Mouse (Mus musculus): ENCODE measurements around the gene Tor1b.
"Not testable (repeated sequence)": the region's sequence is repeated elsewhere in the genome, so short reads cannot be mapped to it uniquely, and the experiment has no call there.

The Tor1b gene

GRCm38 (mm10) chr2:30931922-30932321 lies 20.8 kb upstream of the Tor1b start:
- no peak for DNase-seq (ENCODE audit: low spot score in 2 of 2)

GRCm38 (mm10) chr2:30933032-30933431 lies 19.7 kb upstream of the Tor1b start:
- DNase-seq (ENCODE audit: low spot score in 2 of 2) = no peak

GRCm38 (mm10) chr2:30933917-30934450 lies 18.8 kb upstream of the Tor1b start:
- no peak for DNase-seq (ENCODE audit: low spot score in 2 of 2)

- DNase-seq (ENCODE audit: low spot score in 2 of 2) = no peak
Measured at GRCm38 (mm10) chr2:30936808-30937207, 16.0 kb upstream of the Tor1b start.

GRCm38 (mm10) chr2:30937731-30938130 lies 15.0 kb upstream of the Tor1b start:
- DNase-seq (ENCODE audit: low spot score in 2 of 2) = no peak

- DNase-seq (ENCODE audit: low spot score in 2 of 2) = no peak
Measured at GRCm38 (mm10) chr2:30938574-30938991, 14.2 kb upstream of the Tor1b start.

- no peak for DNase-seq (ENCODE audit: low spot score in 2 of 2)
Measured at GRCm38 (mm10) chr2:30941586-30941985, 11.2 kb upstream of the Tor1b start.

- DNase-seq (ENCODE audit: low spot score in 2 of 2) = not testable (repeated sequence)
Measured at GRCm38 (mm10) chr2:30942116-30942515, 10.6 kb upstream of the Tor1b start.

- DNase-seq (ENCODE audit: low spot score in 2 of 2) = no peak
Measured at GRCm38 (mm10) chr2:30942603-30943011, 10.2 kb upstream of the Tor1b start.

- no peak for DNase-seq (ENCODE audit: low spot score in 2 of 2)
Measured at GRCm38 (mm10) chr2:30952457-30952823, 319 bp upstream of the Tor1b start.

- DNase-seq (ENCODE audit: low spot score in 2 of 2) = no peak
Measured at GRCm38 (mm10) chr2:30954797-30955196, 2.0 kb downstream of the Tor1b start.

GRCm38 (mm10) chr2:30957511-30957910 lies 4.8 kb downstream of the Tor1b start:
- no peak for DNase-seq (ENCODE audit: low spot score in 2 of 2)

- no peak for DNase-seq (ENCODE audit: low spot score in 2 of 2)
Measured at GRCm38 (mm10) chr2:30958726-30959125, 6.0 kb downstream of the Tor1b start.

- DNase-seq (ENCODE audit: low spot score in 2 of 2) = no peak
Measured at GRCm38 (mm10) chr2:30959856-30960255, 7.1 kb downstream of the Tor1b start.

- no peak for DNase-seq (ENCODE audit: low spot score in 2 of 2)
Measured at GRCm38 (mm10) chr2:30962570-30963254, 10.0 kb downstream of the Tor1b start.

- no peak for DNase-seq (ENCODE audit: low spot score in 2 of 2)
Measured at GRCm38 (mm10) chr2:30965627-30966026, 12.9 kb downstream of the Tor1b start.

GRCm38 (mm10) chr2:30966826-30967225 lies 14.1 kb downstream of the Tor1b start:
- DNase-seq (ENCODE audit: low spot score in 2 of 2) = no peak

- peak; percentile 82 to 86 for DNase-seq (ENCODE audit: low spot score in 2 of 2)
Measured at GRCm38 (mm10) chr2:30967352-30968327, 14.9 kb downstream of the Tor1b start, which contains the start of gene Tor1a. Tor1a (minus strand) TSS chr2:30967933.

- DNase-seq (ENCODE audit: low spot score in 2 of 2) = peak; percentile 100
Measured at GRCm38 (mm10) chr2:30981790-30982513, 29.2 kb downstream of the Tor1b start, which contains the start of the genes BC005624 and Usp20. BC005624 (minus strand) TSS chr2:30982201. Usp20 (plus strand) TSS chr2:30982279.

- DNase-seq (ENCODE audit: low spot score in 2 of 2) = no peak
Measured at GRCm38 (mm10) chr2:30983024-30983423, 30.3 kb downstream of the Tor1b start.
